Mouse (Mus musculus): ENCODE results near the gene Selenoh. TPM values are rescaled to one million over a fixed set of nuclear protein-coding genes. Genes with fewer than 3 reads are reported as not detected.

The Selenoh gene
- 355 and 388 TPM in 2 replicates for polyA plus RNA-seq (2015; fragmentation: Nextera tagmentation; extraction: Ambion mirVana)

DNA sequence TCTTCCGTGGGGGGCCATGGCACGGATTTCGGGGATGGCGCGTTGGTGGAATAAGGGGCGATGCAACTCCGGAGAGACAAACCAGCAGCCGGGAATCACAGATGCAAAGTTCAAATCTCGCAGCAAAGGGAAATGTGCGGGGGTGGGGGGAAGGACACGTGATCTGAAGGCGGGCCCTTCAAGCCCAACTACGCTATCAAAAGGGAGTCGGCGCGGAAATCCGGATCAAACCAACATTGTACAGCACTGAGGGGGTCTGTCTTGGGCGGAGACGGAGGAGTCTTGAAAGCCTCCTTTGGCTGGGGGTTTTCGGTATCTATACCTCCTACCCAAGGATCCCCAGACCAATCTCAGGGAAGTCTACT, at the start of gene Selenoh:
Gene Selenoh, minus strand, starts transcription at position 202 of the 365 bp plus-strand sequence.
- H3K27me3 ChIP-seq = no peaks in the 10 kb centered on the region
- peaks cover 10% of the 10 kb centered on the region for H3K4me1 ChIP-seq
- peak within 1 kb of the TSS; percentile 71 for H3K4me2 ChIP-seq
- peak within 1 kb of the TSS; percentile 97 for H3K27ac ChIP-seq
- peak within 1 kb of the TSS; percentile 96 for H3K4me3 ChIP-seq (replicated peaks)
- peak within 1 kb of the TSS; percentile 98 for H3K9ac ChIP-seq
- WGBS = under 1% methylated on average over 20 of the region's 20 CpGs
- peaks cover 52% of the 10 kb centered on the region for H3K36me3 ChIP-seq
- H3K9me3 ChIP-seq (replicated peaks) = no peaks in the 10 kb centered on the region
- ATAC-seq (replicated peaks; ENCODE audit: low FRiP score) = peak; percentile 96

DNA sequence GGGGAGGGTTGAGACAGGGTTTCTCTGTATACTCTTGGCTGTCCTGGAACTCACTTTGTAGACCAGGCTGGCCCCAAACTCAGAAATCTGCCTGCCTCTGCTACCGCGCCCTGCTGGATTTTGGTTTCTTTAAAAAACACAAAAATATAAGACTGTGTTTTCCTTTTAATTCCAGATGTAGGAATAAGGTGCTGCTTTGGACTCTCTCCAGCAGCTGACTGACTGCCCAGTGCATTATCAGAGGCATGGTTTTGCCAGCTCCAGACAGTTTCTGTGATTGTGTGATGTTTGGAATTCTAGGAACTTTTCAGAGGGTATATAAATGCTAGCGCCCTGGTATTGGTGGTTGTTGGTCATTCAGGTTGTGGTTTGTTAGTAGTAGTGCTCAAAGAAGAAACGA, 46.8 kb upstream of the Selenoh start:
- peaks cover 18% of the 10 kb centered on the region for H3K4me1 ChIP-seq
- H3K4me2 ChIP-seq = no peak overlapping the region
- H3K27me3 ChIP-seq = no peaks in the 10 kb centered on the region
- H3K4me3 ChIP-seq (replicated peaks) = no peak overlapping the region
- H3K9ac ChIP-seq = no peak overlapping the region
- 96% methylated on average over 4 of the region's 4 CpGs for WGBS
- H3K27ac ChIP-seq = no peak overlapping the region
- H3K9me3 ChIP-seq (replicated peaks) = no peaks in the 10 kb centered on the region
- peaks cover 15% of the 10 kb centered on the region for H3K36me3 ChIP-seq
- no peak for ATAC-seq (replicated peaks; ENCODE audit: low FRiP score)

- Histone ChIP-seq H3K27me3 (no peaks in the 10 kb centered on the region), H3K27ac (peak overlapping the region; percentile 98), H3K4me2 (peak overlapping the region; percentile 82), H3K4me1 (peaks cover 18% of the 10 kb centered on the region), H3K4me3 (replicated peaks) (peak overlapping the region; percentile 97), H3K9ac (peak overlapping the region; percentile 65), H3K9me3 (replicated peaks) (no peaks in the 10 kb centered on the region), H3K36me3 (peaks cover 8% of the 10 kb centered on the region)
- no peak for ATAC-seq (replicated peaks; ENCODE audit: low FRiP score)
- WGBS = 32% methylated on average over 9 of the region's 9 CpGs
Observed at GRCm38 (mm10) chr2:84716423-84717355, 46.1 kb upstream of the Selenoh start.

- Histone ChIP-seq H3K4me1 (peaks cover 18% of the 10 kb centered on the region), H3K4me2 (peak overlapping the region; percentile 82), H3K27me3 (no peaks in the 10 kb centered on the region), H3K9ac (peak overlapping the region; percentile 65), H3K9me3 (replicated peaks) (no peaks in the 10 kb centered on the region), H3K27ac (peak overlapping the region; percentile 98), H3K36me3 (peaks cover 5% of the 10 kb centered on the region), H3K4me3 (replicated peaks) (peak overlapping the region; percentile 97)
- WGBS = under 1% methylated on average over 33 of the region's 33 CpGs
- ATAC-seq (replicated peaks; ENCODE audit: low FRiP score) = peak; percentile 96
Observed at GRCm38 (mm10) chr2:84715562-84716361, 45.2 kb upstream of the Selenoh start.

DNA sequence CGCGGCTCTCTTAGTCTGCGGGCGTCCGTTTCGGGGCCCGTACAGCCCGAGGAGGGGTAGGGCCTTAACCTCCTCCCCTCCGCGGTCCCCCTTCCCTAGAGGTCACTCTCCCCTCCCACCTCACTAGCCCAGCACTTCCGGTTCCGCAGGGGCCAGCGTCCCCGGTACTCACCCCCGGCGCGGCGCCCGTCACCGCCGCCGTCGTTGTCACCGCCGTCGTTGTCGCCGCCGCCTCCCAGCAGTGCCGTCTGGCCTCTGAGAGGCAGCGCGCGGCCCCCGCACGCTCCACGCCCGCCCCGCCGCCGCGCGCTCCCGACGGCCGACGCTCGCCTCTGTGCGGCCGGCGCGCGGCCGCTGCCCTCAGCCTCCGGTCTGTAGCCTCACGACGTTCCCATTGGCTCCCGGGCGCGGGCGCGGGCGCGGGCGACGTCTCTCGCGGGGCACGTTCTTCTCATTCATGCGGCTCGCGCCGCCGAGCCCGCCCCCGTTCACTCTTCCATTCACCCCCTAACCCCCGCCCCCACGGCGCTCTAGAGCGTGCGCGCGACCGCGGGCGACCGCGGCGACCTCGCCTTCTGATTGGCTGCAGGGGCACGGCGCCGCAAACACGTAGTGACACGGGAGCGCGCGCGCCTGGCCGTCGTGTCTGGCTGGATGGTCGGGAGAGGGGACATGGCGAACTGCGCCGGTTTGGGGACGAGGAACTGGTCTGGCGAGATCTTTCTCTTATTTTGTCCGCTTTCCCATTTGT, 44.4 kb upstream of the Selenoh start, which contains the start of gene Zdhhc5:
Gene Zdhhc5, minus strand, starts transcription at position 370 of the 751 bp plus-strand sequence.
- peak; percentile 98 for ATAC-seq (replicated peaks; ENCODE audit: low FRiP score)
- Histone ChIP-seq H3K9me3 (replicated peaks) (no peaks in the 10 kb centered on the region), H3K4me3 (replicated peaks) (peak within 1 kb of the TSS; percentile 97), H3K36me3 (peaks cover 13% of the 10 kb centered on the region), H3K4me1 (peaks cover 18% of the 10 kb centered on the region), H3K9ac (peak within 1 kb of the TSS; percentile 96), H3K4me2 (peak within 1 kb of the TSS; percentile 82), H3K27ac (peak within 1 kb of the TSS; percentile 98), H3K27me3 (no peaks in the 10 kb centered on the region)
- under 1% methylated on average over 107 of the region's 107 CpGs for WGBS

GRCm38 (mm10) chr2:84714422-84714810, 43.8 kb upstream of the Selenoh start:
- Histone ChIP-seq H3K27me3 (no peaks in the 10 kb centered on the region), H3K36me3 (peaks cover 18% of the 10 kb centered on the region), H3K4me3 (replicated peaks) (peak overlapping the region; percentile 97), H3K4me2 (peak overlapping the region; percentile 82), H3K9me3 (replicated peaks) (no peaks in the 10 kb centered on the region), H3K9ac (peak overlapping the region; percentile 96), H3K4me1 (peaks cover 18% of the 10 kb centered on the region), H3K27ac (peak overlapping the region; percentile 98)
- 0% methylated on average over 23 of the region's 26 CpGs for WGBS
- no peak; the same call in 1 of the 2 replicates for ATAC-seq (replicated peaks; ENCODE audit: low FRiP score)

DNA sequence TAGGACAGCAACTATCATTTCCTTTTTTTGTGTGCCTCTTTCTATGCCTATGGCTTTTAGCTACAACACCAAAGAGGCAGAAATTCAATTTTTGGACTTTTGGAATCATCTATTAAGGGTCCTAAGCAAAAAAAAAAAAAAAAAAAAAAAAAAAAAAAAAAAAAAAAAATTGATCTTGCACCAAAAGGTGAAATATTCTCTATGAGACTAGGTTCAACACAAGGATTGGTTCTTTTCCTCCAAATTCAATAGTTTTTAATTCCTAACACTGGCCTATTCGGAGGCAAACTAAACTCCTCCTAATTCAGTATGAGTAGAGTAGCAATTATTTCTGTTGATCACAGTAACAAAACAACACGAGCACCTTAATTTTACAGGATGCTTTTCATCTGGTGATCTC, 41.3 kb upstream of the Selenoh start:
- Histone ChIP-seq H3K27ac (no peak overlapping the region), H3K27me3 (no peaks in the 10 kb centered on the region), H3K36me3 (peaks cover 42% of the 10 kb centered on the region), H3K4me2 (no peak overlapping the region), H3K4me3 (replicated peaks) (no peak overlapping the region), H3K9ac (no peak overlapping the region), H3K4me1 (peaks cover 31% of the 10 kb centered on the region), H3K9me3 (replicated peaks) (no peaks in the 10 kb centered on the region)
- WGBS = 85% methylated on average over 2 of the region's 2 CpGs
- ATAC-seq (replicated peaks; ENCODE audit: low FRiP score) = no peak

- Histone ChIP-seq H3K27ac (no peak overlapping the region), H3K4me2 (no peak overlapping the region), H3K27me3 (no peaks in the 10 kb centered on the region), H3K4me1 (peaks cover 17% of the 10 kb centered on the region), H3K4me3 (replicated peaks) (no peak overlapping the region), H3K9me3 (replicated peaks) (no peaks in the 10 kb centered on the region), H3K36me3 (peaks cover 66% of the 10 kb centered on the region), H3K9ac (no peak overlapping the region)
- ATAC-seq (replicated peaks; ENCODE audit: low FRiP score) = no peak
- WGBS = 44% methylated on average over 1 of the region's 1 CpGs
Observed at GRCm38 (mm10) chr2:84707523-84707922, 37.0 kb upstream of the Selenoh start.

DNA sequence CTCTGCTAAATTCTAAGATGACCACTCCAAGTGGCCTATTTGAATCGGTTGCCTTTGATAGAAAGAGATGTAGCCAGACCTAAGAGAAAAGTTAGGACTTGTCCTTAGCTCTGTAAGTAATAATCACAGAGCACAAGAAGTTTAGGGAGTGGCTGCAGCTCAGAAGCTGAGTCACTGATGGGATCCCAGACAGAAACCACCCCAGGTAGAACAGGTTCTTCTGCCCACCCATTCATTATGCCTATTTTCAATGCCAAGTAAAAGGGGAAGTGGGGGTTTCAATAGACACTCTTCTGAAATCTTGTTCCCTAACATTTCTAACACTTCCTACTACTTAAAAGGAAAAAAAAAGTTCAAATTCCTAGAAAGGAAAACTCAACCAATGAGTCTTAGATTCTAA, 34.7 kb upstream of the Selenoh start:
- Histone ChIP-seq H3K27me3 (no peaks in the 10 kb centered on the region), H3K4me3 (replicated peaks) (no peak overlapping the region), H3K9me3 (replicated peaks) (no peaks in the 10 kb centered on the region), H3K36me3 (peaks cover 72% of the 10 kb centered on the region), H3K4me2 (no peak overlapping the region), H3K27ac (0 out of 2 replicates have a peak overlapping the region, but pooled peaks have one; percentile 23), H3K4me1 (peaks cover 16% of the 10 kb centered on the region; the same call in 1 of the 2 replicates), H3K9ac (no peak overlapping the region)
- no peak for ATAC-seq (replicated peaks; ENCODE audit: low FRiP score)
- WGBS = 86% methylated on average over 1 of the region's 1 CpGs

GRCm38 (mm10) chr2:84704329-84704728, 33.8 kb upstream of the Selenoh start:
- WGBS = 62% methylated on average over 5 of the region's 5 CpGs
- no peaks in the 10 kb centered on the region for H3K9me3 ChIP-seq (replicated peaks)
- no peak overlapping the region for H3K9ac ChIP-seq
- H3K27me3 ChIP-seq = no peaks in the 10 kb centered on the region
- no peak overlapping the region for H3K4me3 ChIP-seq (replicated peaks)
- peak overlapping the region; percentile 54; the same call in 1 of the 2 replicates for H3K27ac ChIP-seq
- peaks cover 72% of the 10 kb centered on the region for H3K36me3 ChIP-seq
- H3K4me1 ChIP-seq = peaks cover 16% of the 10 kb centered on the region; the same call in 1 of the 2 replicates
- H3K4me2 ChIP-seq = no peak overlapping the region
- peak; percentile 80 for ATAC-seq (replicated peaks; ENCODE audit: low FRiP score)

GRCm38 (mm10) chr2:84703497-84703896, 32.9 kb upstream of the Selenoh start:
- Histone ChIP-seq H3K4me3 (replicated peaks) (no peak overlapping the region), H3K4me1 (peaks cover 15% of the 10 kb centered on the region; the same call in 1 of the 2 replicates), H3K9me3 (replicated peaks) (no peaks in the 10 kb centered on the region), H3K9ac (no peak overlapping the region), H3K27me3 (no peaks in the 10 kb centered on the region), H3K27ac (no peak overlapping the region), H3K36me3 (peaks cover 73% of the 10 kb centered on the region), H3K4me2 (no peak overlapping the region)
- no peak for ATAC-seq (replicated peaks; ENCODE audit: low FRiP score)
- 98% methylated on average over 1 of the region's 1 CpGs for WGBS

Data from kidney, embryonic 15.5 days (tissue).